Mouse (Mus musculus): ENCODE measurements at regions not wholly inside any gene's neighbourhood (a gene's known extent, or its start where the extent isn't known, plus 50 kb on each side); places are given as distances from the start of the nearest gene placed in this dataset.
A peak's percentile ranks its signal among the peaks of the same experiment; 100 is the strongest.

DNA sequence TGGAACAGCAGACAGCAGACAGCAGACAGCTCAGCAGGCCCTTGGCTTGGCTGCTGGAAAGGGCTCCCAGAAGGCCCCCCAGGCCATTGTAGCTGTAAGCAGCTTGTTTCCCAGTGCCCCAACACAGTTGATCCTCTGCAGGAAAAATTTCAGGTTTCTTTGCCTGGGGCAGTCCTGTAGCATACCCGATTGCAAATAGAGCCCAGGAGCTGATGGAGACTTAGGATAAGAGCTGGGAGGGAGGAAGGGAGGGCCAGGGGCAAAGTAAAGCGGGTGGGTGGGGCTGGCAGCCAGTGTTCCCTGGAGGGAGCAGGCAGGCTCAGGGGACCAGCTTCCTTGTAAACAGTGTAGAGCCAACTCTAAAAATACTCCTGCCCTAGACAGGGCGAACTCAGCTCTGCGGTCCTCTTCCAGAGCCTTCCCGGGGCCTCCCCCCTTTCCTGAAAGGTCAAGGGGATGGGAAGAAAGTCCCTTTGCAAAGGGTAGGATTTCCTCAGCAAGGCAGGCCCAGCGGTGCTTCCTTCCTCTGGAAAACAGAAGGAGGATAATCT, 101.8 kb upstream of the Jun start:
- peak; percentile 55 to 56 for DNase-seq (ENCODE audit: low spot score in 2 of 2)

- DNase-seq (ENCODE audit: low spot score in 2 of 2) = no peak
Measured at GRCm38 (mm10) chr4:95154377-95154776, 102.4 kb upstream of the Jun start.

GRCm38 (mm10) chr4:95155178-95155577, 103.2 kb upstream of the Jun start:
- DNase-seq (ENCODE audit: low spot score in 2 of 2) = no peak

GRCm38 (mm10) chr4:95155796-95156195, 103.8 kb upstream of the Jun start:
- DNase-seq (ENCODE audit: low spot score in 2 of 2) = no peak

DNA sequence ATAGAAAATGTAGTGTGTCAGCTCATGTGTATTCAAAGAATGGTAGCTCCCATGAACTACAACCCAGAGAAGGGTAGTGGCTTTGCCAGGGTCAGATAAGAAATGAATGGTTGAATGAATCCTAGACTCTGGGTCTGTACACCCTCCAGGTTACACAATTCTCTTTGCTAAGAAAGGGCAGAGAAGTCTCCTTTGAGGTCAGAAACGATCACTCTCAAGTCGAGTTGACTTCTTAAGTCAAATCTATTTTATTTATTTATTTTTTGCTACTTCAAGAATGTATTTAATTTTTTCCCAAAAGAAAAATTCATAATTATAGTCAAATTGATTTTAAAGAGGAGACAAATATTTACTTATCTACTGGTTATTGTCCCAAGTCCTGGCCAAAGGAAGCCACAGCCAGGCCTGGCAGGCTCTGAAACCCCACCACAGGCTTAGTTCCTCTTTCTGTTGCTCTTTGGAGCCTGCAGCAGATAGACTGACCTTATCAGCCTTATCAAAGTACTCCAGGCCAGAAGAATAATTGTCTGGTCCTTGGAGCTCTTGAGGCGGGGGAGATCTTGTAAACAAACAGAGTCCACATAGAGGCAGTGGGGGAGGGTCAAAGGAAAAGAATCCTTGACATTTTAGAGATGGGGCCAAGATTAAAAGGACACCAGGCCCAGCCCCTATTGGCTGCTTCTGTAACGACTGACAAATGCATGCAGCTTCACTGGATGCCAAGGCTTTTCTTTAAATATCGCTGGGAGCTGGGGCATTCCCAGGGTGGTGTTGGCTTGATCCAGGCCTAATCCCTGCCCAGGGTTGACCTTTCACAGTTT, 104.6 kb upstream of the Jun start:
- peak; percentile 31 to 55 for DNase-seq (ENCODE audit: low spot score in 2 of 2)

DNA sequence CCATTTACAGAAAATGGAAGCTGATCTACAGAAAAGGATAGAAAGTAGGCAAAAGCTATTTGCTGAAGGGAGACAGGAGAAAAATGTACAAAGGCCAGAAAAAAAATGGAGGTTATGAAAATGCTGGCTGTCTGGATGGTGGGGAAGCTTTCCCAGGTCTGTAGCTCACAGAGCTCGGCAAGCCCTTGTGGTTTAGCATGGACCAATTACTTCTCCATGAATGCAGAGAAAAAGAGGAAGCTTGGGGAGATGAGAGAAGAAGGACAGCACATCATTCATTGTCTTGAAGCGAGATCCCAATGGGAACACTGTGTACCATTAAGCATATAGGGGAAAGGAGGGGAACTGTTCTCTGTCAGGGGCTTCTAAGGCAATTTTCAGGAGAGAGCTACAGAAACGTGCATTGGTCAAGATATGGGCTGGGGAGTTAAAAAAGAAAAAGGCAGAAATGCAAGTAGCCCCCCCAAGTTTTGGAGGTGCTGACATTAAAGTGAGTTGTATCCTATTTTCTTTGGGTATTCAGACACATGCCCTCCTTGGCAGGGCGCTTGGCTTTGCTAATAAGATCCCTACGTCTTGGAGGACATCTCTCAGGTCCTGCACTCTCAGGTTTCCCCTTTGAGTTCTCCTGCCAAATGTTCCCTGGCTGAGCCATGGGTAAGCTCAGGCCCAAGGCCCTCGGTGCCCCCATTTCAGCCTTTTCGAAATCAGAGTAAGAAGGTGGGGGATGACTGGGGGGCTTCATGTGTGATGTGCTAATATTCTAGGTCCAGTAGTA, 105.8 kb upstream of the Jun start:
- no peak for DNase-seq (ENCODE audit: low spot score in 2 of 2)

DNA sequence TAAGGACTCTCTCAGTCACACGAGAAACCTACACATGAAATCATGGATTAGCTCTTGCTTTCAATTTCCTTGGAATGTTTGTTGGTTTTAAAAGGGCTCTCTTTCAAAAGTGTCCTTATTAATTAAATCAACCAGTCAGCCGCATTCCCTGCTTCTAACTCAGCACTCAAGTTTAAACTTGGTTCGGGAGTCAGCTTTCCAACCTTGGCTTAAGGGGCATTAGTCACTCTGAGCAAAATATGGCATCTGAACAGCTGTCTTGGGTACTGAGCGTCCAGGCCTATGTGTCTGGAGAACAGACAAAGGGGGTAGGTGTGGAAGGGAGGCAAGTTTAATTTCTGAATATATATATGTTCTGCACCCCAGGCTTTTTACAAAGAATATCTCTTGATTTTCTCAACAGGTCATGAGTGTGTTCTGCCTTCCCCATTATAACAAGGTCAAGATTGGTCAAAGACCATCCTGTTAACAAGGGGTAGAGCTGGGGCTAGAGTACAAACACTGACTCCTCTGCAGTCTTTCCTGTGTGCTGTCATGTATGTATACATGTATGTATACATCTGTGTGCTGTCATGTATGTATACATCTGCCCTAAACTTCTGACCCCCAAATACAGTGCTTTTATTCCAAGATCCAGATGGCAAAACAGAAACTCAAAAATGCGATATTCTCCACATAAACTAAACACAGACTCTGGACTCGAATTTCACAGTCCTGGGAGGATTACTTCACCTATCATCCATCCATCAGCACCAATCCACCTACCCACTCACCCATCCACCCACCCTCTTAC, 106.8 kb upstream of the Jun start:
- no peak for DNase-seq (ENCODE audit: low spot score in 2 of 2)

- no peak for DNase-seq (ENCODE audit: low spot score in 2 of 2)
Measured at GRCm38 (mm10) chr4:95159821-95160220, 107.8 kb upstream of the Jun start.

- DNase-seq (ENCODE audit: low spot score in 2 of 2) = no peak
Measured at GRCm38 (mm10) chr4:95160465-95160864, 108.4 kb upstream of the Jun start.

DNA sequence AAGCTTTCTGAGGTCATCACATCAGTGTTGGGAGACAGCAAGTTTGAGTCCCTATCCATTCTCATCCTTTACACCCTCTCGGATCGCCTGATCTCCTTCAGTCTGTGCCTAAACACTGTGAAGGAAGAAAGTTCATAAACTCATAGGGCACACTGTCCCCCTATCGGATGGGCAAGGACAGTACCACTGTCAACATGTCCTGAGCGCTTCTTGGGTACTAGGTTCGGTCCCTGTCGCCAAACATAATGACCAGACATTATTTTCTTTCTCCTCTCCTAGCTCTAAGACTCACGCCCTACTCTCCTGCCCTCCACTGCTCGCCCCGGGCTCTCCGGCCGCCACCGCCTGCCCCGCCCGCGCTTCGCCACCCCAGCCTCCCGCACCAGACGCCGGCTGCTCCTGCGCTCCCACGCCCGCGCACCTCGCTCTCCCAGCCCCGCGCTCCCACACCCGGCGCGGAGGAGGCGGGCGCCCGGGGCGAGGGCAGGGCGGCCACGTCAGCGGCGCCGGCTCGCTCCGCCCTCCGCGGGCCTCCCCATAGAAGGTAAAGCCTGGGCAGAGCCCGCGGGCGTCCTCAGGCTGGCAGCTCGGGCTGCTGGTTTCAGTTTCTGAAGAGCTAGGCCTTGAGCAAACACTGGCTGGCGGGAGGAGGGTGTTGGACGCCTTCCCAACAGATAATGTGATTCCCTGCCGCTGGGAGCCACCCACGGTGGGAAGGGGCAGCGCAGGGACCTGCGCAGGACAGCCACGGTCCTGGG, 109.1 kb upstream of the Jun start:
- peak; percentile 92 to 93 for DNase-seq (ENCODE audit: low spot score in 2 of 2)

GRCm38 (mm10) chr4:95161670-95162020, 109.6 kb upstream of the Jun start:
- no peak for DNase-seq (ENCODE audit: low spot score in 2 of 2)

DNA sequence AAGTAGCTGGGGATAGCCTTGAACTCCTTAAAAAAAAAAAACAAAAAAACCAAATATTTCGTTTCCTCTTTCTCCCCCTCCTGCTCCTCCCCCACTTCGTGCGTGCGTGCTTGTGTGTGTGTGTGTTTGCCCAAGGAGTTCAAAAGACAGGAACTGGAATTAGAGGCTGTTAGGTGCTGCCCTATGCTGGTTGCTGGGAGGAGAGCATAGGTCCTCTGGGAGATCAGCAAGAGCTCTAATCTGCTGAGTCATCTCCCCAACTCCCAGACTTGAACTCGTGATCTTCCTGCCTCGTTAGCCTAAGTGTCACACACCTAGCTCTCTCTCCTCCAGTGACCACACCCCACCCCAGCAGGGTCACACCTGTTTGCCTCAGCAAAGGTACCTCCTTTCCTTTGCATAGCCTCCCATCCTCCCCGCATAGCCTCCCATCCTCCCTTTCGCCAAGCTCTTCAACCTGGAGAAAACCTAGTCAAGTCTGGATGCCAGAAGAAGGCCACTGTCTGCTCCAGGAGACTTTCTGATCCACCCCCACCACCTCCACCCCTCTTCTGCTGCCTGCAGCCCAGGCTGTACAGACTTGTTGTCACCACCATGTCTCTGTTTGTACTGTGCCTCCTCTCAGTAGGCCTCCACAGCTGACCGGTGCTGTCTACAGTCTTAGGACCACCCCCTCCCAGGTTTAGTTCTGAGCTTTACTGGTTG, 110.5 kb upstream of the Jun start:
- no peak for DNase-seq (ENCODE audit: low spot score in 2 of 2)

DNA sequence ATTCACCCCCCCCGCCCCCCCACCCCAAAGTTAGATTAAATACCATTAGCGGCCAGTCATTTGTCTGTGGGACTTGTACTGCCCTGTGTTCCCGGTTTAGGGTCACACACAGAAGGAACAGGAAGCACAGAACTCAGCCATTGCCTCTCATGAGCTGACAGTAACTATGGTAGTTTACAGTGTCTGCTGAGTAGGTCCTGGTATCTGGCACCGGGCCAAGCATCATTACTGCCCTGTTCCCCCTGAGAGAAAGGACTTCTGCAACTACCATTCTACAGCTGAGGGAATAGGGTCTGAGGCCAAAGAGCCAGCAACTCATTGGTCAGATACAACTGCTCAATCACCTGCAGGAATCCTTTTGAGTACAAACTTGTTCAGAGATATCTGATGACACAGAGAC, 111.4 kb upstream of the Jun start:
- no peak for DNase-seq (ENCODE audit: low spot score in 2 of 2)

GRCm38 (mm10) chr4:95166503-95166902, 114.5 kb upstream of the Jun start:
- no peak for DNase-seq (ENCODE audit: low spot score in 2 of 2)

DNA sequence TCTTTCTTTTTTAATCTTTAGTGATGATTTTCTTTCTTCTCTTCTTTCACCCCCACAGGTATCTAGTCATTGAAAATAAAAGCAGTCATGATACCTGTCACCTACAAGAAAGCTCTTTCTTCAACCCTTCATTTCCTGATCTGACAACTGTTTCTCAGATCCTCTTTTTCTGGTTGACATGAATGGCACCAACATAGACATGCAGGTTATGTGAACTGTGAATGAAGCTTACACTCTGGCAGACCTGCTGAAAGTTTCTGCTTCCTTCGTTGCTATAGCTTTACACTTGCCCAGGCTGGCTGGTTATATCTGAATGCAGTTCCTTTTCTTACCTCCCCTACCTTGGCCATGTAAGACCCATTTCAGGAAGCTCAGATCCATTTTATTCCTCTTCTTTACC, 115.2 kb upstream of the Jun start:
- DNase-seq (ENCODE audit: low spot score in 2 of 2) = no peak

DNA sequence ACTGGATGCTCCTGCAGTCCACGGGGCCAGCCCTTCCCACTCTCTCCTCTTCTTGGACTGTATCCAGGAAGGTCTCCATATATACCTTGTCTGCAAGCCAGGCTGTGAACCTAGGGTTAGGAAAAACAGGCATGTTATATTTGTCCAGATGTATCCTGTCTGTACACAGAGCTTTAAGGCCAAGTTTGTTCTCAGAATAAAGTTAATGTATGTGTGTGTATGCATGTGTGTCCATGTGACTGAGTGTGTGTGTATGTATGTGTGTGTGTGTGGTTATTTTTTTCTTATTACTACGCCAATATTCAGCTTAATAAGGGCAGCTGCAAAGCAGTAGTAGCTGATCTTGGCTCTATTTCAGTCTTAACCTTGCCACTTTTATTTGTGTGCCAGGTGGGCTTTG, 117.7 kb upstream of the Jun start:
- no peak for DNase-seq (ENCODE audit: low spot score in 2 of 2)

DNA sequence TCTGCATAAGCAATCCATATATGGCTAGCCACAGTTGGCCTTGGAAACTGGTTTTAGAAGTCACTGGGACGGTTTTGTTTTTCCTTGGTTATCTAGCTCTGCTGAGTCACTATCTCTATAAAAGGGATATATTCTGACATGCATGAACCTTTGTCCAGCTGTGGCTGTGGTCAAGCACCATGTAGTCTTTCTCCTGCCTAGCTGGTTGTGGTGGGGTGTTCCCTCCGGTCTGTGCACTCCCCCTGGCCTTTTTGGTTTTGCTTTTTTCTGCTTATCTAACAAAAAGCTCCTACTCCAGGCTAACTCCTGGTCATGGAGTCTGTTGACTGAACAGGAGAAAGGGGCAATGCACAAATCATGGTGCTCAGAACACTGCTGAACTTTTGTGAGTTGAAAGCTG, 125.7 kb upstream of the Jun start:
- DNase-seq (ENCODE audit: low spot score in 2 of 2) = no peak

DNA sequence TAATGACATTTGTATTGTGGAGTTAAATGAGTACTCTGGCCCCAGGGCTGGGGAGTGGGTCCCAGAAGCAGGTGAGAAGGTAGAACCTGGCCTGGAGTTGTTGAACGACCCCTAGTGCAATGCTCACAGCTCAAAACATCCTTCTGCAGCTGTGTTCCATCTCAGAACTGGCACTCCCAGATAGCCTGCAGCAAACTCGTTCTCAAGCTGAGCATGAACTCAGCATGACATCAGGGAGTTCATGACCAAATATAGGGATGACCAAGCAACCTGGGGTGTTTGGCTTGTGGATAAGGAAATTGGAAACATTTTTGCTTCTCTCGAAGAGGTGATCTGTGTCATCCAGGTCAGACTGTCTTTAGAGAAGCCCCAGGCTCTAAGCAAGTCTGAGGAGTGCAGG, 126.4 kb upstream of the Jun start:
- DNase-seq (ENCODE audit: low spot score in 2 of 2) = no peak

DNA sequence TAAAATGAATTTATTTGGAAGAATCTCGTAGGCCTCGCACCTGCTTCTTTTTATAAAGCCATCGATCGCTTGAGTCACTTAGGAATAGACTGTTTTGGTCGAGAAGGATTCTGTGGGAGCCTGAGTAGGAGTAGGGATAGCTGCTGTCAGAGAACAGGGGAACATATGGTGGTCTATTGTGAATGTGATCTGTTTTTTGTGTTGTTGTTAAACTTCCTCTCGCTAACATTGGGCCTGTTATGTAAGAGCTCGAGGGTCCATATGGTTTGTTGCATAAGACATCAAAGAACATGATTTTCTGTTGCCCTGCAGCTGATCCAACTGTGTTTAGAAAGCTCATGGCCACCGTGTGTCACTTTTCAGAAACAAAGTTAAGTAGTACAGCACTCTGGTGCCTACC, 126.9 kb upstream of the Jun start:
- DNase-seq (ENCODE audit: low spot score in 2 of 2) = no peak

GRCm38 (mm10) chr4:95180446-95180845, 128.4 kb upstream of the Jun start:
- DNase-seq (ENCODE audit: low spot score in 2 of 2) = no peak

All from adrenal gland, adult 18-20 months (tissue).